ENCODE assay signal across 7 mouse cellular contexts in the genomic region with DNA sequence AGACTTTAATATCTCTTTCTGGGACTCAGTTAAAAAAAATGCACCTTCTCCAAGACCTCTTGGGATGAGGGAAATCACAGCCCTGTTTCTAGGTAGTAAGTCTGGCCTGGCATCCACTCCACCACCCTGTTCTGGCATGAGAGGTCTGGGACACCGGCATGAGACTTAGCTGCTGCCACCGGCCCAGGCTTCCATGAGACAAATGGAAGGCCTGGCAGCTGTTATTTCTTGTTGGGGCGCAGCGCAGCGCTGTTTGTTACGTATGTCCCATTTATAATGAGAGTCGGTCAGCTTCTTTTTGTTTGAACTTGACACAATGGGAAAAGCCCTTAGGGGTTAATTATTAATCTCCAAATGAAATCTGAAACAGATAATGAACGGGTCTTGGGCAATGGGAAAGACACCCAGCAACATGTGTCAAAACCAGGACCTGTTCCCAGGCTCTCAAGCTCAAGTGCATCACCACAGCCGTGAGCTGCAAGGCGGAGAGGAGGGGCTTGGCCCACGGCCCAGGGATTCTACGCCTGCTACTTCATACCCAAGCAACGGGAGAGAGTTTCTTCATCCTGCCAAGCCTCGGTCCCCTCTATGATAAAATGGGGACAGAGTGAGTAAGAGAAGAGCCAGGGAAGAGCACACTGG.
DNase-seq lines count a peak whose midpoint lies in the region.

No protein-coding gene starts in this region.

- DNase-seq in ovary, postnatal 36 days (ENCODE audit: low spot score): peak; percentile 34
- no peak for DNase-seq in ovary, adult 18-20 months (ENCODE audit: low spot score)
- DNase-seq in cerebellum, postnatal 10 days: peak; percentile 83 to 87
- DNase-seq in heart, postnatal 10 days: peak; percentile 62 to 64
- DNase-seq in lung, postnatal 36 days: peak; percentile 83
- no peak for DNase-seq in ovary, postnatal 10 days (ENCODE audit: low spot score)
- no peak for DNase-seq in left cerebral cortex, adult 8-10 months (ENCODE audit: low spot score in 2 of 2)

- intact Hi-C loops in heart, postnatal 10 days (cut with DNase I): no loop called here

Comparison
In these comparisons a context has a peak if more than half of its experiments do, and no peak if none do; other contexts are left out.
1. DNase-seq: peak in ovary, postnatal 36 days (single experiment), cerebellum, postnatal 10 days (2 of 2), heart, postnatal 10 days (2 of 2) and lung, postnatal 36 days (single experiment); none in ovary, adult 18-20 months (single experiment), ovary, postnatal 10 days (single experiment) and left cerebral cortex, adult 8-10 months (0 of 2).